Comparison of ENCODE assay signal across 11 mouse cellular contexts in the genomic region with DNA sequence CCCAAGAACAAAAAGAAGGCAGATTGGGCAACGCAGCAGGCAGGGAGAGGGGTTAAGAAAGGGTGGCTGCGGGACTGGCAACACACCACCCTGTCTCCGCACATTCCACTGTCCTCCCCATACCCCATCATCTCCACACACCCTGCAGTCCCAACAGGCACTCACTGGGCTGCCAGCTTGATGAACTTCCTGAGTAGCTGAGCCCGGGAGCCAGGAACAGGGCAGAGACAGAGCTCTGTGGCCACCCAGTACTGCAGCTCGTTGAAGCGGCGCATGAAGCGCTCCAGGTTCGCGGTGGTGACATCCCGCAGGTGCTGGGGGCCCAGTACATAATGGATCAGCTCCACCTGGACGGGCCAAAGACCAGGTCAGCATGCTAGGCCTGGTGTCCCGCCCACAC. TPM values are rescaled to one million over a fixed set of nuclear protein-coding genes. Genes with fewer than 3 reads are reported as not detected.
DNase-seq lines count a peak whose midpoint lies in the region; ATAC-seq and TF ChIP-seq lines count a peak whose summit lies in the region.
"Had no signal": no experiment of that assay in that cellular context is flagged by ENCODE, and none has a peak within 500 bp of the region (broad histone marks: within the 10 kb centered on the region; RNA-seq: fewer than 3 reads in every experiment).

No protein-coding gene starts in this region.

- DNase-seq in heart, postnatal 10 days = no peak
- DNase-seq in lung, postnatal 0 days (ENCODE audit: low spot score) = no peak
- no peak for DNase-seq in lung, postnatal 25 days (ENCODE audit: low spot score)
- DNase-seq in thymus, postnatal 14 days = peak; percentile 67
- no peak for DNase-seq in left cerebral cortex, adult 11 months (ENCODE audit: low spot score)
- no peak for DNase-seq in gastrocnemius, adult 18-20 months (ENCODE audit: low spot score)
- DNase-seq: adrenal gland, postnatal 10 days; cerebellum, adult 18-20 months; kidney, postnatal 36 days had no signal

- H3K9ac ChIP-seq in heart, embryonic 13.5 days = peak overlapping the region; percentile 25
- no peak overlapping the region for H3K9ac ChIP-seq in lung, postnatal 0 days (replicated peaks; ENCODE audit: low read depth)
- H3K9ac ChIP-seq in hindbrain, embryonic 15.5 days = no peak overlapping the region

- WGBS in heart, embryonic 13.5 days = 81% methylated on average over 13 of the region's 13 CpGs
- WGBS in lung, postnatal 0 days = 79% methylated on average over 12 of the region's 13 CpGs
- WGBS in hindbrain, embryonic 15.5 days = 90% methylated on average over 13 of the region's 13 CpGs

- no peak for TF ChIP-seq CTCF in lung, postnatal 0 days (IDR thresholded peaks at IDR 0.05)

- intact Hi-C loops in heart, postnatal 10 days (cut with DNase I) = loop anchor here (2.0 kb wide), 1 partner anchor 13 kb away; no protein-coding TSS in a partner anchor

- H3K27ac ChIP-seq in heart, embryonic 13.5 days (replicated peaks) = peak overlapping the region; percentile 75
- peak overlapping the region; percentile 51; the same call in 1 of the 2 replicates for H3K27ac ChIP-seq in lung, postnatal 0 days (ENCODE audit: low read length)
- peak overlapping the region; percentile 49; the same call in 1 of the 2 replicates for H3K27ac ChIP-seq in hindbrain, embryonic 15.5 days (replicated peaks)

- H3K27me3 ChIP-seq in heart, embryonic 13.5 days (replicated peaks) = no peaks in the 10 kb centered on the region
- H3K27me3 ChIP-seq in lung, postnatal 0 days (replicated peaks; ENCODE audit: insufficient read depth, low read length) = no peaks in the 10 kb centered on the region
- H3K27me3 ChIP-seq in hindbrain, embryonic 15.5 days = no peaks in the 10 kb centered on the region

- peak overlapping the region; percentile 12 for H3K4me2 ChIP-seq in heart, embryonic 13.5 days
- no peak overlapping the region for H3K4me2 ChIP-seq in lung, postnatal 0 days (replicated peaks; ENCODE audit: low read depth, low read length)
- H3K4me2 ChIP-seq in hindbrain, embryonic 15.5 days = no peak overlapping the region

- no peaks in the 10 kb centered on the region for H3K9me3 ChIP-seq in heart, embryonic 13.5 days
- no peaks in the 10 kb centered on the region for H3K9me3 ChIP-seq in lung, postnatal 0 days (ENCODE audit: low read length)
- no peaks in the 10 kb centered on the region for H3K9me3 ChIP-seq in hindbrain, embryonic 15.5 days

- peaks cover 62% of the 10 kb centered on the region for H3K36me3 ChIP-seq in heart, embryonic 13.5 days
- no peaks in the 10 kb centered on the region for H3K36me3 ChIP-seq in lung, postnatal 0 days (ENCODE audit: insufficient read depth, low read length)
- H3K36me3 ChIP-seq in hindbrain, embryonic 15.5 days = no peaks in the 10 kb centered on the region

- TF ChIP-seq EP300 in lung, postnatal 0 days (IDR thresholded peaks at IDR 0.05) = no peak

- H3K4me1 ChIP-seq in heart, embryonic 13.5 days = peaks cover 79% of the 10 kb centered on the region
- peaks cover 3% of the 10 kb centered on the region; the same call in 1 of the 2 replicates for H3K4me1 ChIP-seq in lung, postnatal 0 days (ENCODE audit: insufficient read depth, low read depth, low read length)
- peaks cover 20% of the 10 kb centered on the region for H3K4me1 ChIP-seq in hindbrain, embryonic 15.5 days (replicated peaks)

- ATAC-seq in heart, embryonic 13.5 days (ENCODE audit: extremely low read depth, insufficient number of reproducible peaks, low FRiP score, low TSS enrichment) = no peak
- no peak for ATAC-seq in lung, postnatal 0 days
- no peak for ATAC-seq in hindbrain, embryonic 15.5 days (ENCODE audit: low FRiP score, low read depth)

- H3K4me3 ChIP-seq in heart, embryonic 13.5 days = no peak overlapping the region
- no peak overlapping the region for H3K4me3 ChIP-seq in lung, postnatal 0 days (ENCODE audit: low read depth, low read length)
- H3K4me3 ChIP-seq in hindbrain, embryonic 15.5 days = no peak overlapping the region

RNA-seq across cellular contexts. Expression of gene Rapgef3, which starts 17.9 kb away (rescaled TPM):
- polyA plus RNA-seq in heart, embryonic 13.5 days (2015; fragmentation: Nextera tagmentation; extraction: Ambion mirVana) = 22.1 and 25.4 TPM in 2 replicates
- total RNA-seq in heart, postnatal 10 days (2021) = 10 to 100 TPM; 29.2 to 30.7 TPM
- 18.7 and 25.5 TPM in 2 replicates for polyA plus RNA-seq in lung, postnatal 0 days (2015; fragmentation: Nextera tagmentation; extraction: Ambion mirVana)
- polyA plus RNA-seq in hindbrain, embryonic 15.5 days (2015; fragmentation: Nextera tagmentation; extraction: Ambion mirVana) = 15.3 and 15.5 TPM in 2 replicates
- total RNA-seq in gastrocnemius, adult 18-20 months (2021) = 1 to 10 TPM; 6.6 to 9.0 TPM

RNA-seq across cellular contexts. Expression of gene Endou, which starts 18.7 kb away (rescaled TPM):
- polyA plus RNA-seq in heart, embryonic 13.5 days (2015; fragmentation: Nextera tagmentation; extraction: Ambion mirVana) = 0.23 and 0.45 TPM in 2 replicates
- 1 to 10 TPM; 3.8 to 4.0 TPM for total RNA-seq in heart, postnatal 10 days (2021)
- polyA plus RNA-seq in lung, postnatal 0 days (2015; fragmentation: Nextera tagmentation; extraction: Ambion mirVana) = 2.1 and 2.9 TPM in 2 replicates
- 0.30 and 0.38 TPM in 2 replicates for polyA plus RNA-seq in hindbrain, embryonic 15.5 days (2015; fragmentation: Nextera tagmentation; extraction: Ambion mirVana)
- under 1 TPM; 0.34 to 0.45 TPM for total RNA-seq in gastrocnemius, adult 18-20 months (2021)

RNA-seq across cellular contexts. Expression of gene Slc48a1, which starts 28.5 kb away (rescaled TPM):
- 70.2 and 70.8 TPM in 2 replicates for polyA plus RNA-seq in heart, embryonic 13.5 days (2015; fragmentation: Nextera tagmentation; extraction: Ambion mirVana)
- 10 to 100 TPM; 62.0 to 71.0 TPM for total RNA-seq in heart, postnatal 10 days (2021)
- polyA plus RNA-seq in lung, postnatal 0 days (2015; fragmentation: Nextera tagmentation; extraction: Ambion mirVana) = 69.5 and 75.7 TPM in 2 replicates
- 93.1 and 97.5 TPM in 2 replicates for polyA plus RNA-seq in hindbrain, embryonic 15.5 days (2015; fragmentation: Nextera tagmentation; extraction: Ambion mirVana)
- 10 to 100 TPM; 45.0 to 48.7 TPM for total RNA-seq in gastrocnemius, adult 18-20 months (2021)

RNA-seq across cellular contexts. Expression of gene Rpap3, which starts 44.2 kb away (rescaled TPM):
- polyA plus RNA-seq in heart, embryonic 13.5 days (2015; fragmentation: Nextera tagmentation; extraction: Ambion mirVana) = 17.9 and 18.5 TPM in 2 replicates
- total RNA-seq in heart, postnatal 10 days (2021) = 10 to 100 TPM; 14.1 to 15.2 TPM
- polyA plus RNA-seq in lung, postnatal 0 days (2015; fragmentation: Nextera tagmentation; extraction: Ambion mirVana) = 14.3 and 15.5 TPM in 2 replicates
- 31.7 and 34.7 TPM in 2 replicates for polyA plus RNA-seq in hindbrain, embryonic 15.5 days (2015; fragmentation: Nextera tagmentation; extraction: Ambion mirVana)
- 10 to 100 TPM; 12.0 to 14.0 TPM for total RNA-seq in gastrocnemius, adult 18-20 months (2021)
